Mouse (Mus musculus) frontal cortex, postnatal 10 days (tissue): ENCODE measurements around the gene Grk6.

Experiments
- DNase-seq, 2 experiments: peaks; one replicate each; pipeline ENCODE4 v3.0.0; 2022; ENCODE audit warnings: low spot score in 2 of 2, mixed read lengths in 1 of 2

The Grk6 gene

DNA sequence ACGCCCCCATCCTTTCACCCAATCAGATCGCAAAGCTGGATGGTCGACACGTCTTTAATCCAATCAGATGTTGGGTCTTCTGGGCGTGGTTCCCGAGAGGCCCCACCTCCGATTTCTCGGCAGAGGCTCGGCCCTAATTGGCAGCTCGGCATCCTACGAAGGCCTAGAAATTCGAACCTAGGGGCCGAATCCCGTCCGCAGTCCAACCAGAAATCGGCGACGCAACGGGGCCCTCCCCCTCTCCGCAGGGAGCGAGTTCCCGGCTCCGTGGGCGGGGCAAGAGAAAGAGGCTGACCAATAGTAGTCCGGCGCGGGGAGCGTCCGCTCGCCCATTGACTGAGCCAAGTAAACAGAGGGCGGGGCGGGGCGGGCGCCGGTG lies at the start of gene Grk6:
Gene Grk6, plus strand, starts transcription at position 136 of the 379 bp plus-strand sequence.
- DNase-seq, result peak; percentile 100

GRCm38 (mm10) chr13:55398088-55398487 lies 46.8 kb upstream of the Grk6 start, which contains the start of gene Slc34a1:
Gene Slc34a1, plus strand, starts transcription at chr13:55398187.
- no peak for DNase-seq

DNA sequence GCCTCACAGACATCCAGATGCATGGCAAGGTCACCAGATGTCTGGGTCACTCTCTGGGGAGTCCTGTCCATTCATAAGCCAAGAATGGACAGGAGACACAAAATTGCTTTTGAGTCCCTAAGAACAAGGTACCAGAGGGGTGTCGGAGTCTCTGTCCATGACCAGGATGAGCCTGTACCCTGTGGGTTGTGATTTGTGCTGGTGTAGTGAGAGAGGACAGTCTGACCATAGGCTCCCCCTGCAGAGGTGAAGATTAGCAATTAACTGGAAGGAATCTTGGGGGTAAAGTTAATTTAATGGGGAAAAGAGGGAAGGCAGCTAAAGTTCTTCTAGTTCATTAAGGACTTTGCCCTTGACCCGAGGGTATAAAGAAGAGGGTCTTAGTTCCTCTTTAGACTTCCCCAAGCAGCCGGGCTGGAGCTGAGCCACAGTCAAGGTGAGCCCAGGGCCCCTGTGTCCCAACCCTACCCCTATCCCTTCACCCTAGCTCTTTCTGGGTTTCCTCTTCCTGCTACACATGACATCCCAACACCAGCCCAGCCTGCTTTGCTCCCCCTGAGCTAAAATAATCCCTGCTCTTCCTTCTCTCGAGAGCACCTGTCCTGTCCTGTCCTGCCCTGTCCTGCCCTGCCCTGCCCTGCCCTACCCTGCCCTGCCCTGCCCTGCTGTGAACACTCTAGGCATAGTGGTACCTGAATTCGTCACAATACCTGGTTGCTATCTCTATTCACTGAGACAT lies 45.4 kb upstream of the Grk6 start:
- DNase-seq, result no peak

GRCm38 (mm10) chr13:55400039-55400346 lies 44.9 kb upstream of the Grk6 start:
- no peak for DNase-seq

DNA sequence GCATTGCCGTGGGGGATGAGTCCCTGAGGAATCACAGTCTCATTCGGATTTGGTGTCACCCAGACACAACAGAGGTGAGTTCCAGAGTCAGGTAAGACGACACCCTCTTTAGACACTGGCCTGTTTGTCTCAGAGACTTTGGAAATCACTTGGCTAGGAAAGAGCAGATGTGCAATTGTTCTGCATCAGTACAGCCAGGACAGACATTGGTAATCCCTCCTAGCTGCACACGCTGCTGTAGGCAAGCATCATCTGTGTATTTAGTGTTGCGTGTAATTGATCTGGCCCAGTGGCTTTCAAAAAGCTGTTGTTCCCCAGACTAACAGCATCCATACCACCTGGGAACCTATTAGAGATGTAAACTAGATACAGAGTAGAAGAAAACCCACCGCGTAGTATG lies 41.6 kb upstream of the Grk6 start:
- no peak for DNase-seq

- DNase-seq, result no peak
These were observed 40.7 kb upstream of the Grk6 start for GRCm38 (mm10) chr13:55403935-55404852.

DNA sequence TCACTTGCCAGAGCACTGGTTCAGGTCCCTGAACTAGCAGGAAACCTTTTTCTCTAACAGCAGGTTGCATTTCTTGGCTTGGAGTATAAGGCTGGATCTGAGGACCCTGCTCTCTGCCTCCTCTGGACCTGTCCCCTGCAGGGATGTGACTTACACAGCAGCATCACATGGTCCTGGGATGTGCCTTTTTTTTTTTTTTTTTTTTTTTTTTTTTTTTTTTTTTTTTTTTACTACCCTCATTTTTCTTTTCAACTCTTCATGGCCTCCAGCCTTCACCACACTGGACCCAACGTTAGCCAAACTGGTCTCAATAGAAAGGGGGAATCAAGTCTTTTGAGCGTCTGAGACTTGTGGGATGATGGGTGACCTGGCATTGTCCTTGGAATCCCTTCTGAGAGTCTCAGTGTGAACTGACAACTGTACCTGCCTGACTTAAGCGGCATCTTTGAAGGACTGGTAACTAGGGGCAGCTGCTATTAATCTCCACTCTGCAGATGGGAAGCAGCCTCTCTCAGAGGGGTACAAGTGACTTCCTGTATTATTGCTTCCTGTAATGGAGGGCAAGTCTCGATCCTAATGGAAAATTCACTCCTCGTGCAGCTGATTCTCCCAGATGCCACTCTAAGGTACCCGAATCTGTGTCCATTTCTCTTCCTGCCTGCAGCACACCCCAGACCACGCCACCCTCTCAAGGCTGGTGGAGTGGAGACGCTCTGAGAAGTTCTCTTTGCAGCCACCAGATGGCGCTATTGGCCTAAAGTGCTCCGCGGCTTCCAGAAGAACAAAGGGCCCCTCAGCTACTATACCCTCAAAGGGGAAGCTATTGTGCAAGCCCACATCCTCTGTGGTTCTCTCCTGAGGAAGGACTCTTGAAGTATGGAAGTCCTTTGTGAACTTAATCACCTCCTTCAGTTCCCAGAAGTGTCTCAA lies 39.8 kb upstream of the Grk6 start:
- DNase-seq, result peak; percentile 50 to 77

DNA sequence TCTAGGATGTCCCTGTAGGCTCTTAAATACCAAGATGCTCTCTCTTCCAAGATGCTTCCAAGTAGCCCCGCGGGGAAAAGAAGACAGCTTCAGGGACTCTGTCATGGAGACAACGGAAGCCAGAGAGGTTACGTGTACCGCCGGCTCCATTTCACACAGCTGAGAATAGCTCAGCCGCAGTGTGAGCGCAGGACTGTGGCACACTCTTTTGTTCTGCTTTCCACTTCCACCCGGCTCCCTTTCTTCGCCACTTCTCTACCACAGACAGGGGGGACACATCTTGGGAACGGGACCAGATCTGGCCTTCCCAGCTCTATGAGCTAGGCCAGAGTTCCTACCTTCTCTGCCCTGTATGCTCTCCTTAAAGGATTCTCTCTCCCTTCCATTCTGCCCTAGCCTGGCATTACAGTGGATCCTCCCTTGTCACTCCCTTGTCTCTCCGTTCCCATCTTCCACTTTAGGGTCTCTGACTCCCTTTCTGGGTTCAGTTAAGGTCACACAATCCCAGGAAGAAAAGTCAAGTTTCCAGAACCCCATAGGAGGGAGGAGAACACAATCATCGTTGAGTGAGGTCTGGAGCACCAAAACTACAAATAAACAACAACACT lies 39.0 kb upstream of the Grk6 start:
- DNase-seq, result no peak

- DNase-seq, result no peak
These were observed 37.5 kb upstream of the Grk6 start for GRCm38 (mm10) chr13:55407341-55407740.

GRCm38 (mm10) chr13:55408546-55409120 lies 36.2 kb upstream of the Grk6 start:
- DNase-seq, result no peak

GRCm38 (mm10) chr13:55411826-55412225 lies 33.0 kb upstream of the Grk6 start:
- DNase-seq, result no peak

DNA sequence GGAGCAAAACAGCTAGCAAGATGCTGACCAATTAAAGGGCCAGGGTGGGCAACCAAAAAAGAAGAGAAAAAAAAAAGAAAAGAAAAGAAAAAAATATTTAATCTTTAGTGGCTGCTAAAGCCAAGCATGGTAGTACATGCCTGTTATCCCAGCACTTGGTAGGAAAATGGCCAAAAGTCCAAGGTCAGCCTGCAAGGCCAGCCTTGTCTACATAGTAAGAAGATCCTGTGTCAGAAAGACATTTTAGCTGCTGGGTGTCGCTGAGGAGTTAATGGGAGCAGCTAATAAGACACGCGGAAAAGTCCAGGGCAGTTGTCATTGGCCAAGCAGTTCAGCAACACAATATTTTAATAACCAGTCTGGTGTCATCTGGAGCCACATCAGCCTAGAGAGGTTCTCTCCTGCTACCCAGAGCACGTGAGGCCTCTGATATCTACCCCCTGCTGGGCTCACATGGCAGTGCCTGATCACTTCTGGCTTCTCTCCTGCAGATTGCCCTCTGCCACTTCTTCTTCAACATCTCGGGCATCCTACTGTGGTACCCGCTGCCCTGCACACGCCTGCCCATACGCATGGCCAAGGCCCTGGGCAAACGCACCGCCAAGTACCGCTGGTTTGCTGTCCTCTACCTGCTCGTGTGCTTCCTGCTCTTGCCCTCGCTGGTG lies 32.1 kb upstream of the Grk6 start:
- DNase-seq, result no peak

- no peak for DNase-seq
These were observed 31.5 kb upstream of the Grk6 start for GRCm38 (mm10) chr13:55413333-55413732.

GRCm38 (mm10) chr13:55414743-55415380 lies 30.0 kb upstream of the Grk6 start, which contains the start of gene Pfn3:
Gene Pfn3, minus strand, starts transcription at chr13:55415232.
- peak; percentile 59 to 72 for DNase-seq

- peak; percentile 55 to 81 for DNase-seq
These were observed 26.9 kb upstream of the Grk6 start for GRCm38 (mm10) chr13:55418004-55418403.

- DNase-seq, result no peak
These were observed 25.7 kb upstream of the Grk6 start for GRCm38 (mm10) chr13:55419142-55419541.

DNA sequence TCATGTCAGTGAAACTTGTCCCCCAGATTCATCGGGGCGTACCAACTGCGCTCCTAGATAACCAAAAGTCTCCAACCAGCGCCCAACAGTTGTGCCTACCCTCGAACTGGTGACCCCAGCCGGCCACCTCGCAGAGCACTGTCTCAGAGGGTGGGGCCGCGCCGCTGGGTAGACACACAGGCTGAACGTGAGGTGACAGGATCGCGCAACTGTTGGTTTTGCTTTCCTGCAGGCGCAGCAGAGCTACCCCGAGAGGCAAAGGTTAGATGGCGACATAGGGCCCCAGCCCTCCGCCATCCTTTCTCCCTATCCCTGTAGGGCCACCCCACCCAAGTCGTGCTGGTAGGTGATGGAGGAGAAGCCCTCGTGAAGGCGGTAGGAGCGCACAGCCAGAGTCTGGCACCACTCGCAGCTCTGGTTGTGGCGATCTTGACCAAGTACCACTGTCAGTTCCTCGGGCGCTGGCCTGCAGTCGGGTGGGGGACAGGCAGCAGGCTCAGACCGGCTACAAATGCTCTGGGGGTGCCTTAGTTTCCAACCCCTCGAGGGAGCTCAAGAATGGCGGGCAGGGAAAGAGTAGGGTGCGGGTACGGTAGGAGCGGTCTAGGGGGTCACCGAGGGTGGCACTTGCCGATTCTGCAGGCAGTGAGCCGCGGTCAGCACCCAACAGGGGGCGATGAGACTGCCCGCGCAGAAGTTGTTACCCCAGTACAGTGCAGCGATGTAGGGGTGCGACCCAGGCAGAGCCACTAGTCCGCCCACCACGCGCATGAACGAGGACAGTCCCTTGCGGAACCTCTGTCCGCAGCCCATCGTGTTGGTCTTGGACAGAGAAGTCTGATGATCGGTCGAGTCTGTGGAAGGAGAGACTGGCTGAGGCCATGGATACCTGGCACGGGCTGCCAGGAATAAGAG lies 24.6 kb upstream of the Grk6 start:
- no peak for DNase-seq

DNA sequence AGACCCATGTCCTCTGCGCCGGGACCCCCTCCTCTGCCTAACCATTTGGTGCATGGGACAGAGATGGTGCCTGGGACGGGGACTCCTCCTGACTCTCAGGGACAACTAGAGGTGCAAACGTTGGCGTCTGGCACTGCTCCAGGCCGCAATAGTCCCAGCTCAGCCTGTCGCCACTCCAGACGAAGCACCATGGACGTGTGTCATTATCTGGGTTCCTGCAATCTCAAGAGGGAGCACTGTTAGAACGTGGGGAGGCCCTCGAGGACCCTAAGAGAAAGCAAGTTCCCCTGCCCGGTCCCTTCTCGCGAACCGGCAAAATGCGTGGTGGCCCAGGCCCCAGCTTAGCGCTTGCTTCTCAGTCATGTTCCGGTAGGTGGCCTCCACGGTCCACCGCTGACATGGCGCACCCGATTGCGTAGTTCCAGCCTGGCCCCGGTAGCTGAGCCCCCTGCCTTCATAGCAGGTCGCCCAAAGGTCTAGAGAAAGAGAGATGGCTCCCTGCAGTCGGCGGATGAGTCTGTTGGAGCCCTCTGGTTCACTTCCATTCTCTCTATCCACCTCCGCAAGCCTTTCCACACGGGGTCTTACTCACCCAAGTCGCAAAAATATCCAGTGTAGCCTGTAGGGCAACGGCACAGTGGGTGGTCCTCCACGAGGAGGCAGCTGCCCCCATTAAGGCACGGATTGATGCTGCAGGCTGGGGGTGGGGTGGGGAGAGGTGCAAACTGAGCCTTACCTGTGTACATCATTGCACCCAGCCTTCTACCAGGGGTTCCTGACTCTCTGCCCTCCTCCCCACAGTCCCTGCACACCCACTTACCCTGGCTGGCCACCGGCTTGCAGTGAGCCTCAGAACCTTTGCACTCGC lies 23.7 kb upstream of the Grk6 start:
- DNase-seq, result peak in 1 of 2 experiments; percentile 73
